Comparison of ENCODE assay signal across 18 mouse cellular contexts in genomic region chr8:11197261-11197660, GRCm38 (mm10).
DNase-seq lines count a peak whose midpoint lies in the region.
"Had no signal": no experiment of that assay in that cellular context is flagged by ENCODE, and none has a peak within 500 bp of the region (broad histone marks: within the 10 kb centered on the region; RNA-seq: fewer than 3 reads in every experiment).

No protein-coding gene starts in this region.

- H3K36me3 ChIP-seq in heart, embryonic 10.5 days, result peaks cover 39% of the 10 kb centered on the region
- H3K36me3 ChIP-seq: hindbrain, embryonic 12.5 days; hindbrain, embryonic 15.5 days had no signal

- no peaks in the 10 kb centered on the region for H3K27me3 ChIP-seq in heart, embryonic 10.5 days (ENCODE audit: insufficient read depth, poor library complexity, severe bottlenecking)
- H3K27me3 ChIP-seq: embryonic facial prominence, embryonic 12.5 days; embryonic facial prominence, embryonic 15.5 days; hindbrain, embryonic 12.5 days; hindbrain, embryonic 15.5 days had no signal

- WGBS in heart, embryonic 10.5 days, result 83% methylated on average over 11 of the region's 11 CpGs

- peak; percentile 88 for DNase-seq in heart, adult 11 months
- no peak for DNase-seq in heart, embryonic 10.5 days (ENCODE audit: low spot score)
- DNase-seq in adrenal gland, adult 8-10 months, result peak; percentile 53
- DNase-seq in adrenal gland, postnatal 25 days, result peak; percentile 32
- no peak for DNase-seq in thymus, postnatal 36 days
- no peak for DNase-seq in cerebellum, adult 18-20 months
- DNase-seq: cerebellum, adult 2 months; cerebellum, adult 9-11 months; cerebellum, postnatal 25 days; forebrain, postnatal 0 days; gastrocnemius, adult 2 months; gastrocnemius, postnatal 25 days; heart, adult 2 months; kidney, adult 11 months had no signal

- H3K4me3 ChIP-seq in heart, embryonic 10.5 days, result no peak overlapping the region
- H3K4me3 ChIP-seq: embryonic facial prominence, embryonic 12.5 days; embryonic facial prominence, embryonic 15.5 days; gastrocnemius, adult 2 months; heart, adult 2 months; hindbrain, embryonic 12.5 days; hindbrain, embryonic 15.5 days had no signal

- no peak overlapping the region for H3K27ac ChIP-seq in heart, embryonic 10.5 days
- H3K27ac ChIP-seq: embryonic facial prominence, embryonic 12.5 days; embryonic facial prominence, embryonic 15.5 days; gastrocnemius, adult 2 months; heart, adult 2 months; hindbrain, embryonic 12.5 days; hindbrain, embryonic 15.5 days had no signal

- no peaks in the 10 kb centered on the region for H3K9me3 ChIP-seq in heart, embryonic 10.5 days
- H3K9me3 ChIP-seq: embryonic facial prominence, embryonic 12.5 days; embryonic facial prominence, embryonic 15.5 days; hindbrain, embryonic 12.5 days; hindbrain, embryonic 15.5 days had no signal

- peaks cover 10% of the 10 kb centered on the region; the same call in 1 of the 2 replicates for H3K4me1 ChIP-seq in heart, embryonic 10.5 days
- H3K4me1 ChIP-seq: embryonic facial prominence, embryonic 12.5 days; hindbrain, embryonic 12.5 days; hindbrain, embryonic 15.5 days had no signal

Comparison
In these comparisons a context has a peak if more than half of its experiments do, and no peak if none do; other contexts are left out.
1. DNase-seq: peak in heart, adult 11 months (single experiment), adrenal gland, adult 8-10 months (single experiment) and adrenal gland, postnatal 25 days (single experiment); none in heart, embryonic 10.5 days (single experiment), thymus, postnatal 36 days (0 of 2) and cerebellum, adult 18-20 months (0 of 2).